Mouse (Mus musculus) fat pad, adult 2 months (tissue): ENCODE data around the gene Foxp1.

ENCODE experiments used
- DNase-seq: peaks from one replicate; pipeline ENCODE4 v3.0.0-alpha.2; 2011; ENCODE audit warnings: low read depth, low spot score; ENCODE audit errors: extremely low read depth

Gene Foxp1

DNA sequence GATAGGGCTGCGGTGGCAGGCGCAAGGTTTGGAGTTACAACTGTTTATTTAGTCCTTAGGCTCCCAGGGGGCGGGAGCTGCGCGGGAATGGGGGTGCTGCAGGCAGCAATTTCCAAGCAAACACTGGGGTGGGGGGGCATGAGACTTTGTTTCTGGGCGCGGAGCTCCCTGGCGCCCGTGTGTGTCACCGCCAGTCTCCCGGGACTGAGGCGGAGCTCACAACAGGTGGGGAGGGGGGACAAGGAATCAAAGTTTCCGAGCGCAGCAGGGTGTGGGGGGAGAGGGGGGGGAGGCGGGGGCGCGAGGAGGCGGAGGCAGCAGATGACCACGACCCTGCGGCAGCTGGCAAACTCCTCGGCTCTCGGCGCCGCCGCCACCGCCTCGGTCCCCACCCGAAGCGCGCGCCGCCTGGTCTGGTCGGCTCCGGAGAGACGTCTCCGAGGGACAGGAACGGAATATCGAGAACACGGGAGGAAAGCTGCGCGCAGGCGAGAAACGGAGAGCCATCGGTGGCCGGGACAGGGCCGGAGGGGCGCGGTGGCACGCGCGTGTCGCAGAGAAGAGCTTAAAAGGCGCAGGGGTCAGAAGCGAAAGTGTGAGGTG lies 1.4 kb downstream of the Foxp1 start:
- no peak for DNase-seq

- no peak for DNase-seq
Measured at GRCm38 (mm10) chr6:99520676-99521037, 1.9 kb downstream of the Foxp1 start.

DNA sequence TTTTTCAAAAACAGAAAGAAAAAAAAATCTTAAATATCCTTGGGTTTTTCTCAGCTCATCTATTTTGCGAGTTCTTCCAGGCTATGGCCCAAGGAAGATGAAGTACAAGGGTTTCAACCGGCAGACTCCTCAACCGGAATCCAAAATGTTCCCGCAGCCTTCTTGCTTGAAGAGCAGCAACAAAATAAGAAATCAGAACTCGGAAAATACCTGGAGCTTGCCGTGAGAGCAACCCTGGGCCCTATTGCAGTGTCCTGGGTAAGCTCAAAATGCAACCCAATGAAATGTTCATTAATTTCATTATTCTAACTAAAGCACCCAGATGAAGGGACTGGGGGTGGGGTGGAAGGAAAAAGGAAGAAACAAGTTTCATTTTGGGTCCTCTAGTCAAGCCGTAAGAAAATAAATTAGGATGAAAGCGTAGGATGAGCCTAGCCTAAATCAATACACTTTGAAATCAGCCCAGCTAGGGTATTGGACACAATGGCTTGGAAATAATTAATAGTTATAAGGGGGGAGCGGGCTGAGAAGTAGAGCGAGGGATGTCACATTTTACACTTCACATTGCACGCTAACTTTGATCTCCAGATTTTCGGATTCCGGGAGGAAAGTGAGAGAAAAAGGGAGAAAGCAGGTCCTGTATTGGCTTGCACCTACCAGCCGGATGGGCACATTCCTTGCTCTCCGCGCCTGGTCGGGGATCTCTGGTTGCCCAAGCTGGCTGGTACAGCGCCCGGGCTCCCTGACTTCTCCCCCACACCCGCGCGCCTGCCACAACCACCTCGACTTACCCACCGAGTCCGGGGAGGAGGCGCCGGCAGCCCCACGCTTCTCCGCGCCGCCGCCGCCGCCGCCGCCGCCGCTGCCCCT lies 2.5 kb downstream of the Foxp1 start:
- DNase-seq: no peak

GRCm38 (mm10) chr6:99519052-99519451 lies 3.5 kb downstream of the Foxp1 start:
- no peak for DNase-seq

- no peak for DNase-seq
Measured at GRCm38 (mm10) chr6:99515667-99516199, 6.8 kb downstream of the Foxp1 start.

DNA sequence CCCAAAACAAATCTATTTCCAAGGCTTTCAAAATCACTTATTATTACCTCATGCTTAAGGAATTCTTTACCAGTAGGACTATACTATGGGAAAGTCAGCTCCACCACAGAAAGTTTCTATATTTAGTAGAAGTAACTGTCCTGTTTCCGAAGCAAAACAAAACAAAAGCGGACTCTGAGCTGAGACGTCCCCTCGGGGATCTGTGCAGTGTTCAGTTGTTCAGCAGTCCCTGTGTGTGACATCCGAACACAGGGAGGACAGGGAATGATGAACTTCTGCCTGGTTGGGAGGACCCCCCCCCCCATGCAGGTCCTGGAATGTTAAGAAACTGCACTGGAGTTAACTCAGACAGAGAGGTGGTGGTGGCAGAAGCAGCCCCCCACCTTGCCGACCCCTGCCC lies 10.7 kb downstream of the Foxp1 start:
- DNase-seq: no peak

DNA sequence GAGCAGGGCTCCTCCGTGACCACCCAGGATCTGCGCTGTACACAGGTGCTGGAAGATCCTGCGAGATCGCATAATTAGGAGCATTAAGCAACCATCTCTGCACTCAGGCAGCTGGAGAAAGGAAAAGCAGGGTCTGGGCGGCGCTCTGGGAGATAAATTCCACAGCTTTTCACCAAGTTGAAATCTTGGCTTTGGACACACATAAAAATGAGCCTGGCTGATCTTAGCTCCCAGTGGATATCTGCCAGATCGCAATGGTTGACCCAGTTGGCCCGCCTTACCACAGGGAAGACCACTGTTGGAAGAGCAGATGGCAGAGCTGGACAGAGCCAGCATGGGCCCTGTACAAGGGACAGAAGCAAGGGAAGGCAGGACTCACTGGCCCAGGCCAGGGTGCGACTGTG lies 13.3 kb downstream of the Foxp1 start:
- no peak for DNase-seq

DNA sequence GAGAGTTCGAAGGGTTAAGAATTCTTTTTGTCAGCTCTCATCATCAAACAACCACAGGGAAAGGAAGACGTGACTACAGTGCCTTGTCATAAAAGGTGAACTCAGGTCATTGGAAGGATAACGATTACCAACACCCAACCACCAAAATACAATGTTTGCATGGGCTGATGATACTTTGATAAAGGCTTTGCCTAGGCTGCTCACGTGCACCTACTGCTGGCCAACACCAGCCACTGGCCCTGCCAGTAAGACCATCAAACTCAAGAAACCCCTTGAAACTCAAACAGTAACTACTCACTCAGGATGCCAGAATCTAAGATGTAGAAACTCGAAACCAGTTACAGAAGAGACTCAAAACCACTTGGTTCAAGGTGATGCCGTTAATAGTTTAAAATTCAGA lies 15.7 kb downstream of the Foxp1 start:
- no peak for DNase-seq

- no peak for DNase-seq
Measured at GRCm38 (mm10) chr6:99503741-99504140, 18.8 kb downstream of the Foxp1 start.

- no peak for DNase-seq
Measured at GRCm38 (mm10) chr6:99502727-99503126, 19.8 kb downstream of the Foxp1 start.

DNA sequence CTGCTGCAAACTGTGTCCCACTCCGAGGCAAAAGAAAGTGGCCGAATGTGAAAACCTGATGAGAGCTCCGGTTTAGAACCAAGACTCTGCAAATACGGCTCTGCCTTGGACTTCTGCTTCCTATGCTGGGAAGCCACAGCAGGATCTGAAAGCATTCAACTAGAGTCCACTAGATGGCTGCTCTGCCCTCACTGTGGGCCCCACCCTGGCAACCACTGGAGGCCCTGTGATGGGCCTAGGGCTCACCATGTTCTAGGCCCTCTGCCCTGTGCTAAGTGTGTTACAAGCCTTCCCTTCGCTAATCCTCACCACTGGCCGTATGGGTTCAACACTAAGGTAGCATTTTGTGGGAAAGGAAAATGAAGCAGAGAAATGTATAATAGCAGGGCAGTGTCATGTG lies 20.2 kb downstream of the Foxp1 start:
- DNase-seq: no peak

DNA sequence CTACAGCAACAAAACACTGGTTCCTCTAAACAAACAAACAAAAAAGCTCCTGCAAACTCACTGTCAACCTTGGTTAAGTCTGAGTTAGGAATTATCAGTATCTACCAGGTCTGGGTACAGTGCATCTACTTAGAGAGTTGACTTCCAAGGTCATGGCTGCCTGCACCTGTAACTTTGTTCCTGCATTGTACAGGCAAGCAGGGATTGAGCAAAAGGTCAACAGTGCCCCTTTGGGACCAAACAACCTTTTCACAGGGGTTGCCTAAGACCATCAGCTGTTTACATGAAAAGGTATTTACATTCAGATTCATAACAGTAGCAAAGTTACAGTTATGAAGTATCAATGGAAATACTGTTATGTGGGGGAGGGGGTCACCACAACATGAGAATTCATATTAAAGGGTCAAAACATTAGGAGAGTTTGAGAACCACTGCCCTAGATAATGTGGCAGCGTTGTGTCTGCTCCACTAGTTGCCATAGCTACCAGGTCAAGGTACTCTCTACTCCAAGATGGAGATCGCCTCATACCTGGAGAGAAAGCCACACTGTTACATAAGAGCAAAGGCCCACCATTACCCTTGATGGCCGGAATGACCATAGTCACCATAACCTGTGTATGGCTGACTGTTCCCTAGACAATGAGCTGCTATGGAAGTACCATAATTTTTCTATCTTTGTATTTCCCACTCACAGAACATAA lies 21.8 kb downstream of the Foxp1 start:
- no peak for DNase-seq

- DNase-seq: no peak
Measured at GRCm38 (mm10) chr6:99498082-99498481, 24.4 kb downstream of the Foxp1 start.

- DNase-seq: no peak
Measured at GRCm38 (mm10) chr6:99496114-99496513, 26.4 kb downstream of the Foxp1 start.

DNA sequence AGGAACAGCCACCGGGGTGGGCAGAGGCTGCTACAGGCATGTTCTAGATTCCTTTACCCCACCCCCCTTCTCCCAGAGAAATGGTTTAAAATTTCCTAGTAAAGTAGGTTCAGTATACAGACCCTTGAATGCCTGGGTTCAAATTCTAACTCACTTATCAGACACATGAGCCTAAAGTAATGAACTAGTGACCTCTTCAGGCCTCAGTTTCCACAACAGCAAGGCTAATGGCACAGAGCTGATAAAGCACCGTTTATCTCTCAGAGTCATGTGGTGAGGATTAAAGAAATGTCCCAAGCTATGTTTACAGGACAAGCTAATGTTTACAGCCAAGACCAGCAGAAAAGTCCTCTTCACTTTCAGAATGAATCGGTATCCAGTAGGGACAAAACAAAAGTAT lies 29.6 kb downstream of the Foxp1 start:
- no peak for DNase-seq

DNA sequence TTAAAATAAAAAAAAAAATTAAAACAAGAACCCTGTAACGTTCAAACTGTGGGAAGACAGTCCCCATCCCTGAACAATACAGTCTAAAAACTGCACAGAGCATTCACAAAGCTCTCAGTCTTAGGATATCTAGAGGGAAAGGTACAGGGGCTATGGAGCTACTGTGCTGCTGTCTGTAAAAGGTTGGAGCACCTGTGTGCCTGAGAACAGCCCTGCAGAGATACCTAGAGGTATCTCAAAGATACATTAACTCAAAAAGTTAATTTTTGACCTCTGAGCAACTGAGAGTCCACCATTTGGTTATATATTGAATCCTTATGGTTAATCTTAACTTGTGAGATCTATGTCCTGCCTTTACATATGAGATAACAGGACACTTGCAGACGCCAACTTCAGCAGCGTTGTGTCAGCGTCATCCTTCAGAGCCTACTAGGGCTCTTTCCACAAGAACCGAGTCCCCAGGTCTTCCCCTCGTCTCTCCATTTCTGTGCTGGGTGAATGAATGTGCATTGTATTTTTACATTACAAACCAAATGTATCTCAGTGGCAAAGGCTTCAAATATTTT lies 30.5 kb downstream of the Foxp1 start:
- no peak for DNase-seq

DNA sequence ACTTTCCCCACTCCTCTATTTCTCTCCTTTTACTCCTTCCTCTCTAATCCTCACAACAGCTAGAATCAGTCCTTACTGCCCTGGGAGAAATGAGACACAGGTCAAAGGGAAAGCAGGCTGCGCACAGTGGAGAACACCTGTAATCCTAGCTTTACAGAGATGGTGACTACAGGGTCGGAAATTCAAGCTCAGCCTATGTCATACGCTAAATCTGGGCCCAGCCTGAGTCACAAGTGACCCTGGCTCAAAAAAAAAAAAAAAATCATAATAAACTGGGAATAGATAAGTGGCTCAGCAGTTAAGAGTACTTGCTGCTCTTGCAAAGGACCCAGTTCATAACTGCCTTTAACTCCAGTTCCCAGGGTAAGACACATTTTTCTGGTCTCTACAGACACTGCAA lies 31.4 kb downstream of the Foxp1 start:
- DNase-seq: no peak

DNA sequence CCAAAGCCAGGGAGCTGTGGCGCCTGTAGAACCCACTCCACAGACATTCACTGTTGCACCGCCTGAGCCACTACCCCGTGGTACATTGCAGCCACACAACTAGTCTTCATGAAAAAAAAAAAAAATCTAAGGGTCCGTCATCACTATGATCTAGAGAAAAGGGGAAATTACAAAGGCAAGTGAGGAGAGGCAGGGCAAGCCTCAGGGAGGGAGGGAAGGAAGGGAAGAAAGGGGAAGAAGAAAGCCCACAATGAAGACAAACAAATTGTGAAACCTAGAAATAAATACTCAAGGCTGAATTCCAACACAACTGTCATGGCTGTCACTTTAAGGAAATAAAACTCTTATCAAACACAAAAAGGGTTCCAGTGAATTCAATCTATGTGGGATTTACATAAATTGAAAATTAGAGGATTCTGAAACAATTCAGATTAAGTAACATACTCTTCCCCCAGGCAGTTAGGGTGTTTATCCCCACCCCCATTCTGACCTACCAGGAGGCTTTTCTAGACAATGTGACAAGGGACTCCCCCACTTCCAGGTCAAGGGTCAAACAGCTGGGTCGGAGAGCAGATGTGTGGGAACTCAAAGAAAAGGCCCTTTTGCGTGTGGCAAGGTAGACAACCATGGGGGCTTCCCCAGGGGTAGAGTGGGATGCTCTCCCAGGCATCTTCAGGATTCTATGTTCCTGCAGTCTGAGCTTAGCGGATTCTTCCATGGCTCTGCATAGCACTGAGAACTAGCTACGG lies 32.4 kb downstream of the Foxp1 start:
- no peak for DNase-seq

GRCm38 (mm10) chr6:99489423-99489822 lies 33.1 kb downstream of the Foxp1 start:
- no peak for DNase-seq

- DNase-seq: no peak
Measured at GRCm38 (mm10) chr6:99485884-99486640, 36.5 kb downstream of the Foxp1 start.
